Mouse (Mus musculus): ENCODE measurements at regions not wholly inside any gene's neighbourhood (a gene's known extent, or its start where the extent isn't known, plus 50 kb on each side); places are given as distances from the start of the nearest gene placed in this dataset.

DNA sequence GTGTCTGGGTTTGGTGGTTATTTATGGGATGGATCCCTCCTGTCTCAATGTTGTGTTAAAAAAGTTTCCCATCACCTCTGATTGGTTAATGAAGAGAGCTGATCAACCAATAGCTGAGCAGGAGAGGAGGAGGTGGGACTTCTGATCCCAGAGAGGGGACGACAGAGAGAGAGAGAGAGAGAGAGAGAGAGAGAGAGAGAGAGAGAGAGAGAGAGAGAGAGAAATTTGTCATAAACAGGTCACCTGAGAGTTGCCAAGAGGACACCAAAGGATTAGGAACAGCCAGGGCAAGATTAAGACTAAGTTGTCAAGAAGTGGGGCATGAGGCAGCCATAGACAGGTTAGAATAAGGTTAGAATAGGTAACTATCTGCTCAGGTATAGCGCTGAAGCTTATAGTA is 73.7 kb upstream of the Max start:
- no peak for TF ChIP-seq CTCF (IDR thresholded peaks at IDR 0.05; ENCODE audit: low read depth, low read length)
- no peak for TF ChIP-seq POLR2A (IDR thresholded peaks at IDR 0.05; ENCODE audit: extremely low read depth, insufficient read depth, low read length)
